Mouse (Mus musculus): Measurements from ENCODE around the gene Stk24.

Gene Stk24

DNA sequence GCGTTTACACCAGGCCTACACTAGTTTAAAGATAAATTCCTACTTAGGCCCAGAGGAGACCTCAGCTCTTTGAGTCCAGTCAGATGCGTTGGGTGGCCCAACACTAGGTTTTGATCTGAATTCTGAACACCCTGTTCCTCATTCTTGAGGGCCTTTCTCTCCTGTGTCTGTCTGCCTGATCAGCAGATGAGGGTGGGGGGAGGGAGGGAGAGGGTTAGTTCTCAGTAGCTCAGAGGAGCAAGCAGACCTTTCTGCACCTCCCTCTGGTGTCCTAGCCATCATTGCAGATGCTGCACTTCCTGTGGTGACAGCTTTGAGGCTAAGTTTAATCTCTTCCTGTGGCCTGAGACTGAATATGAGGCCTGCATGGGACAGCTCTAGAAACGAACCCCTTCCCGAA, 117.2 kb downstream of the Stk24 start:
- no peak for DNase-seq (ENCODE audit: low spot score)

DNA sequence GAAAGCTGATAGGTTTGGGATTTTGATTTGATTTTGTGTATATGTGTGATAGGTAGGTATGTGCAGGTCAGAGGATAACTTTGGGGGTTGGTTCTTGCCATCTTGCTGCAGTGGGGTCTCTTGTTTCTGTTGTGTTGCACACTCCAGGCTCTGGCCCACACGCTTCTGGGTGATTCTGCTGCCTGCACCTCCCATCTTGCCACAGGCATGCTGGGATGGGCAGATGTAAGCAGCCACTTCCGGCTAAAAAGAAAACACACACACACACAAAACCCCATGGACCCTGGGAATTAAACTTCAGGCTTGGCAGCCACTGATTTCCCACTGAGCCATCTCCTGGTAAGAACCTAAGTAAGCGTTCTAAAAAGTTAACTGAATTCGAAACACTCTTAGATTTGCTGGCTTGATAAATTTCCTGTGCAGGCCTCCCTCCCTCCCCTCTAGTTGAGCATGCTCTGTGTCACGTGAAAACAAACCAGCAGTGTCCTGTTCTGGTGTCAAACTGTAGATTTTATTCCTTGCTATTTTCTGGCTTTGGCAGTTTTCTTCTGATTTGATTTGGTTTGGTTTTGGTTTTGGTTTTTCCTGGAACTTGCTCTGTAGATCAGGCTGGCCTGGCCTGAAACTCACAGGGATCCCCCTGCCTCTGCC, 118.5 kb downstream of the Stk24 start:
- DNase-seq (ENCODE audit: low spot score) = no peak

DNA sequence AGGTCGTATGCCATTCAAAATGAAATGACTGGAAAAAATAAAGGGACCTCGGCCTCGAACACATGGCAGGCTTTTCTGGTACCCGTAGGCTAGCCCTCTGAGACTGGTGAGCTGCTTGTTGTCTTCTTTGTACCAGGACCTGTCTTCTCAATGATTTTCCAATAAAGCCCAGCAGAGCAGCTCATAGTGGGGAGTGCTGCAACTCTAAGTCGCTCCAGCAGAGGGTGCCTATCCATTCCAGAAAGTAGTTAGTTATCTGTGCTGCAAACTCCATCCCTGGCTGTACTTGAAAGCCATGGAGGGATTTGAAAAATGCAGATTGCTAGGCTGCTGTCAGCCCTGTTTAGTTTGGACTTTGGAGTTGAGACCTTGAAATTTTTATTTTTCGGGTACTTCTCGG, 120.0 kb downstream of the Stk24 start:
- DNase-seq (ENCODE audit: low spot score) = peak; percentile 75

DNA sequence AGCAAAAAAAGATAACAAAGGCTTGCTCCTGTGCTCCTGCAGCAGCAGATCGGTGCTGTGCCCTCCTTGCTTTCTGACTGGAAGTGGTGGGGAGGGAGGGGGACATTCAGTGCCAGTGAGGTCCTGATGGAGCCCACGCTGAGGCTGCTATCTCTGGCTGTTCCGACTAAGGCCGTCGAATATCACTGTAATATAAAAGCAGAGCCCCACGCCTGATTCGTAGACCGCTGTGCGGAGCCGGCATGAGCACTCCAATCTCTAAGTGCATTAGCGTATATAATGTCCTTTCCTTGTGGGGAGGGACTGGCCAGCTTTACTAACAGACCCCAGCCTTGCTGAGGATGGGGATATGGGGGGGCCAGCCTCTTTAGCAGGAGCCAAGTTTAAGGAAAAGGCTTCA, 120.5 kb downstream of the Stk24 start:
- no peak for DNase-seq (ENCODE audit: low spot score)

DNA sequence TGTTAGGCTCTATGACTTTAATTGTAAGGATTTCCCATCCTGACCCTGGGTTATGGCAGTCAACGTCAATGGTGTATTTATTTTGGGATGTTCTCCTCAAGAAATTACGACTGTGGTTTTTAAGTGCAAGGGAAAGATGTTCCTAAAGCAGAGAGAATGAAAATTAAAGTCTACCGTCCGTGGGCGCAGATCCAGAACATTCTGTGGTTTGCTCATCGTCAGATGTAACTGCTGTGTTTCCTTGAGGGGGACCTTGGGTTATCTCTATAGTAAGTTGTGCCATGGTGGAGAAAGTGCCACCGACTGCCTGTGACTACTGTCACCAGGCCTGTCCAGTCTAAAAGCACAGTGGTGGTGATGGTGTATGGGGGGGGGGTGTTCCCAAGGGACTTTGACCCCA, 122.9 kb downstream of the Stk24 start:
- DNase-seq (ENCODE audit: low spot score) = no peak

DNA sequence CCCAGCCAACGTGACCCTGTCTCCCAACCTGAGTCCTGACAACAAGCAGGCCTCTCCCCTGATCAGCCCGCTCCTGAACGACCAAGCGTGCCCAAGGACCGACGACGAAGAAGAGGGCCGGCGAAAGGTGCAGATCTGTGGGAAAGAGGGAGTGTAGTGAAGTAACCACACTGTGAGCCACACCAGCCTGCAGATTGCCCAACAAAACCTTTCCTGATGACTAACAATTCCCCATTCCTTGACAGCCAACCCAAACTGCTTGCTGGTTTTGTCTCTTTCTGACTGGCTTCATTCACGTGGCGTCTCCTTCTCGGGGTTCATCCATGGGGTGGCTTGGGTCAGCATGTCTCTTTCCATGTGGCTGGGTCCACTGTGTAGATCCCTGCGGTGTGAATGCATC, 124.3 kb downstream of the Stk24 start:
- no peak for DNase-seq (ENCODE audit: low spot score)

DNA sequence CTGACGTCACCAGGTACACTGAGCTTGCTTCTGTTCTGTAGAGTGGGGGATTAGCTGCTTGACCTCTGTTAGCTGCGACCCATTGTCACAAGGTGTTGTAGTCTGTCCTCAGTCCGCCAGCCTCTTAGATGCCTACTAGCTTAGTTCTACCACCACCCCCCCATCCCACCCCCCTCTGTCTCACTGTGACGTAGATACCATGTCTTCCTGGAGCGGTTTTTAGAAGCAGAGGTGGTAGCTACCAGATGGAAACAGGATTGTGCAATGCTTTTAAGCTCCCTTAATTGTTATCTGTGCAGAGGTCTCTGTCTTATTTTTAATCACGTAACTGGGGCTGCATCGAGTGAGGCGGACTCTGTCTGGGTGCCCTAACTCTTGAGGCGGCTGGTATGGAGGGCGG, 124.9 kb downstream of the Stk24 start:
- DNase-seq (ENCODE audit: low spot score) = no peak

DNA sequence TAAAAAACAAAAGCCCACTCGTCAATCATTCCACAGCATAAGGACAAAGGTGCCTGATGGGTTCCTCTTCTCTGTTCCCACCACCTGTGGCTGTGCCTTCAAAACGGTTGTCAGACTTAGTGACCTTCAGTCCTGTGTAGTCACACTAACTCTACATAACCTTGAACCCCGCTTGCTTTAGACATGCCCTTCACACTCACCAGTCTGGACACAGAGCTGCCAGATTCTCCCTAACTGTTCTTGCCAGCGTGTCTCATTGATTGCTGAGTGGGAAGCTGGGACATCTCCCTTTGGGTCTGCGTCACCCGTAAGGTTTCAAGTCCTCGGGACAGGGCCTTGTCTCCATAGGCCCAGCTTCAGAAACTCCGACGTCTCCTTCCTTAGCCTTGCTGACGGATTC, 127.3 kb downstream of the Stk24 start:
- no peak for DNase-seq (ENCODE audit: low spot score)

DNA sequence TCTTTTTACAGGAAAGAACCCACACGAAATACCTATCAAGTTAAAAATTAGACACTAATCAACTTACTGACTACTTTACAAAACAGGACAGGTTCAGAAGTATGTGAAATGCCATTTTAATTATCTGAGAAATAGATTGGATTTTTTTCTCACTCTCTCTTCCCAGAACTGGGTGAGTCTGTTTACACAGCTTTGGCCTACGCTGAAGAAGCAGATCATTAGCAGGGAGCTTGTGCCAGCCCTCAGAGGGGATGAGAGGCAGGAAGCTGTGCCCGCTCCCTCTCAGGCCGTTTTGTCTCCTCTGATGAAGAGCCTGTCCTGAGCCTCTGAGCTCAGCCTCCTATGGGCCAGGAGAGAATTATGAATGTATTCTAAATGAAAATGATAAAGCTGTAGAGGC, 128.1 kb downstream of the Stk24 start:
- no peak for DNase-seq (ENCODE audit: low spot score)

DNA sequence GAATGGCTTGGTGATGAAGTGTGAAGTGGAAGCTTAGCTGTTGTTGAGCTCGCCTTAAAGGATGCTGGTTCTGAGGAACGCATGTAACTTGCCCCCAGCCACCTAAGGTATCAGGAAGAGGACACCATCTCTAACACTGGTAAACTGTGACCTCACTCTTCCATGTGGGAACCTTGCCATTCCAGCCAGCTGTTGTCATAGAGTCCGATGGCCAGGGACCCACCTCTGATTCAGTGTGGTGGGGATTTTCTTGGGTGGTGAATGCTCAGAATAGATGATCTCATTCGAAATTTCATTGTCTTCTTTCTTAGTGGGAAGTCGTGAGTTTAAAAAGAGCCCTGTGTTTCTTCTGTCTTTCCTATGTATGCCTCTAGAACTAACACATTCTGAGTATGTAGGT, 128.7 kb downstream of the Stk24 start:
- no peak for DNase-seq (ENCODE audit: low spot score)

DNA sequence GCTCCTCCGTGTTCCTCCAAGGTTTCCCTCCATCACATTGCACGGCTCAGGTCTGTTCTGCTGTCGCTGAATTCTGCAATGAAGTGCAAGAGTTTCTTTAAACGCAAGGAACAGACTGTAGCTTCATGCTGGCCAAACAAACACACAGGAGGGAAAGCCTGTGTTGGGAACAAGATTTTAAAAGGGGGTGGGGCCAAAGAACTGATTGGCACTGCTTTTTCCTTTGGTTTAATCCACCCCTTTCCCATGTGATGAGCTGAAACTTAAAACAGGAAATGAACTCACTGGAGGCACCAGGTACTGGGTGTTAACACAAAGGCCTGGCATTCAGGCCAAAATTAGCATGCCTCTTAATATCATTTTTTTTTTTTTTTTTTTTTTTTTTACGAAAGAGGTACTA, 131.5 kb downstream of the Stk24 start:
- no peak for DNase-seq (ENCODE audit: low spot score)

DNA sequence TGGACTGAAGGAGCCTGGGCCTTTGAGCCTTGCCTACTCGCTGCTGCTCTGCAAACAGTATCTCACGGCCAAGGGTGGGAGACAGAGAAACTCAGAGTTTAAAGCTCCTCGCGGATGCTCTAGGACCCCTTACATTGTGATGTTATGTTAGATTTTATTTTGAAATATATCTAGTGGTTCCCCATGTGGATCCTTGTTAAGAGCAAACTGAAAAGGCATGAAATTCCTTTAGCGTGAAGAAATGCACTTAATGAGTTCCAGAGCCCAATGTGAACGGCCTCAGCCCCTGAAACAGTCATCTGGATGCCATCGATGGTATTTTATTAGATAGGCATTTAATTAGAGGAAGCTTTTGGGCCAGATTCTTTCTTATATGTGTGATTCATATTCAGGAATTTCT, 132.5 kb downstream of the Stk24 start:
- DNase-seq (ENCODE audit: low spot score) = peak; percentile 58

DNA sequence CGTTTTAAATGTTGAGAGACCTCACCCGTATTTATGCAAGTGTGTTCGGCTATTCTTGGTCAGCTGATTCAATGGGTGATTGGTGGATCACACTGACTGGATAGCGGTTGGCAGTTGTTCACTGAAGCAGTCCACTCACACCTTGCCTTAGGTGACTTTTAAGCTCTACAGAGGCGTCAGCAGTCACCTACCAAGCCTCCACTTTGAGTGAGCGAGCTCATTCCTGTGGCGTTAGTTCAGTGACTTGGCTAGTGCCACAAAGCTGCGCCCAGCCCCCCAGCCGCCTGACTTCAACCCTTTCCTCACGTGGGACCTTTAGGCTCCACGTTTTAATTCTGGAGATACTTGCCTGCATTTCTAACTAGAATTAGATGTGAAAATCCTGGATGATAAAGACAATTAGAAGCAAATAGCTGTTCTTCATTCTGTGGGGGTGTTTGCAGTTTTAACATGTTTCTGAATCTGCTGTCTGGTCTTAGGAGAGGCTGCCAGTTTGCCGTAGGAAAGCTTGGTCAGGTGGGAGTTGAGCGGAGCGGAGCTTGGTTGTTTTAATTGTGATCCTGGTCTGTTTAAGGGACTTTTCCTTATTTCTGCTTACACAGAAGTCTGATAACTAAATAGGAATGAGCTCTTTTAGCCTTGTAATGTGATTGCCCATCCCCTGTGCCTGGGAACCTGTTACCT, 133.6 kb downstream of the Stk24 start:
- no peak for DNase-seq (ENCODE audit: low spot score)

DNA sequence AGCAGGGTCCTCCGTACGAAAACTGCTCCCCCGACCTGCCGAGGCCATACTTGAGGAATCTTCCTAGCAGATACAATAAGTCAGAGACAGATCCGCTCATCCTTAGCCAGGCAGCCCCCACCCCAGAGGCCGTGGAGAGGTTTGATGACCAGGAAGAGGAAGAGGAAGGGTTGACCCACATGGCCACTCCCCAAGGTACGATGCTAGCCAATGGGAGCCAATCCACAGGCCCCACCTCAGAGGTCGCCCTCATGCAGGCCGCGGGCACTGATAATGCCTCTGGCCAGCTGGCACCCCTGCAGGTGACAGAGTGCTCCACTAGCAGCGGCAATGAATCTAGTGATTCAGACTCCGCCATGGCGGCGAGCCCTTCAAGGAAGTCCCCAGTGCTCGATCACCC, 135.7 kb downstream of the Stk24 start:
- no peak for DNase-seq (ENCODE audit: low spot score)

DNA sequence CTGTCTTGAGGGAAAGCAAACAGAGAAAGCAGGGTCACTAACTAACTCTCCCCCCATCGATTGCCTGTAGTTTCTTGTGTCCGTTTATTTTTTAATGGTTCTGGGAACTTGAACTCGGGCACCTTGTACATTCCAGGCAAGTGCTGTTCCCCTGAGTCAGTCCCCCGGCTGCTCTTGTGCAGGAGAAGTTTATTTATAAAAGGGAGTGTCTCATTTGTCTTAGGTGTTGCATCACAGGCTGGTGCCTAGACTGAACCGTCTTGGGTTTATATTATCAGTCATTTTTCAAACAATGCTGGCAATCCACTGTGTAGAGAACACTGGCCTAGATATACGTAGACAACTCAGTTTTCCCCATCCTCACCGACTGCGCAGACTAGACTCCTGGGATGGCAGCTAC, 140.4 kb downstream of the Stk24 start:
- no peak for DNase-seq (ENCODE audit: low spot score)

DNA sequence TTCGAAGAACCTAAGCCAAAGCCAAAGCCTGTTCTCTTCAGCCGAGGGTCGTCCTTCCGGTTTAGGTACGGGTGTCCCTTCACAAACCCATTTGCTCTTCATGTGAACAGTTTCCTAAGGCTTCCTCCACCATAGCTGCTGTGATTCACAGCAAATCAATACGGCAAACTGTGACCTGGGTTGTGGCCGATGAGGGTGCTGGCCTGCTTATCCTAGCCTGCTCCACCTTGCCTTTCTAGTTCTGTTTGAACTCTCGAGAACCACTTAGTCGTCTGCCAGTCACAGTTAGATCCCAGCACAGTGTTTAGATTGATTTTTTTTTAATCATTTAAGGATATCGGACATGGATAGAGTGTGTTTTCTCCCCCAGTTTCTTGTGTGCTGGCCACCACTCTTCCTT, 141.1 kb downstream of the Stk24 start:
- DNase-seq (ENCODE audit: low spot score) = no peak

DNA sequence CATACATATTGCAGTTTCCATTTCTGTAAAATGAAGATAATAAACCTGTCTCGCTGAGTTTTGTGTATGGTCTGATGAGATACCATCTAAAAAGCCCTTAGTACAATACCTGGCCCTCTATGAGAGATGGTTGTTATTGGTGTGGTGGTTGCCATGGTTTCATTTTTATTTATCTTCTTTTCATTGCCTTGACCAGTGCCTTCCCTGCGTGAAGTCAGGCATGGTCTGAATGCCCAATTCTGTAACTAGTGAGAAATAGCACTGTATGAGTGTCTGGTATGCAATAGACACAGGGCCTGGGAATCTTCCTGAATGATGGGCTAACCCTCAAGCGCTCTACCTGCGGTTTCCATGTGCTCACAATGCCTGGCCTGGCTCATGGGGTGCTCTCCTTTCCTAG, 143.1 kb downstream of the Stk24 start:
- no peak for DNase-seq (ENCODE audit: low spot score)

Data from embryo, embryonic 10 days (tissue).